Mouse (Mus musculus) erythroblast, embryonic 14.5 days (primary cell): ENCODE data around the gene Fbxo24.

ENCODE experiments used
- GATA1 ChIP-seq: IDR thresholded peaks from 2 replicates; pipeline ENCODE4 v1.6.1; 2012; ENCODE audit warnings: low read length, inconsistent platforms, mixed read lengths
- TAL1 ChIP-seq: IDR thresholded peaks from 3 replicates; pipeline ENCODE4 v1.6.1; 2012; ENCODE audit warnings: low read length, inconsistent platforms, mixed read lengths

DNA sequence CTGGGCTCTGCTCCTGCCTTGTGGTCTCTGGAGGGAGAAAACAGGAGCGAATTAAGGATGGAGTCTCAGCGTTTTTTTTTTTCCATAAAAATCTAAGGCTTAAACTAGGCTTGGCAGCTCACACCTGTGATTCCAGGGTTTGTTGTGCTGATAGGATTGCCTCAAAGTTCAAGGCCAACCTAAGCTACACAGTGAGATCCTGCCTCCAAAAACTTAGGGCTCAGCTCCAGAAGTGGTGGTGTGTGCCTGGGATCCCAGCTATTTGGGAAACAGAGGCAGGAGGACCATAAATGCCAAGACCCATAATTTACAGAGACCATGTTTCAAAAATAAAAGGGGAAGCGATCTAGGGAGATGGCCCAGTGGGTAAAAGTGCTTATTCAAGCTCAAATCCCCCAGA lies 19.5 kb downstream of the Fbxo24 start:
- TF ChIP-seq TAL1 (no peak), GATA1 (no peak)
